Mouse (Mus musculus) MEL (cell line): ENCODE data around the gene Gtf3c6. TPM values are rescaled to one million over a fixed set of nuclear protein-coding genes. Genes with fewer than 3 reads are reported as not detected.

Experiments
- DNase-seq: peaks from one replicate; pipeline ENCODE4 v3.0.0; 2011; ENCODE audit warnings: low read depth, low spot score
- H3K27ac ChIP-seq: 2 replicates; pipeline ENCODE4 v1.5.1; 2012; ENCODE audit warnings: low read depth, mild to moderate bottlenecking, control low read depth, low read length, moderate library complexity; ENCODE audit not compliant: control insufficient read depth
- H3K27me3 ChIP-seq, 2 experiments: fragments of 150-350 bp in 1 of 2; sonication (generic) in 1 of 2; 2 replicates each; pipeline ENCODE4 v1.6.1; 2012; ENCODE audit warnings: low read length in 2 of 2, mild to moderate bottlenecking in 2 of 2, improper control_type of control experiment in 1 of 2, moderate library complexity in 1 of 2; ENCODE audit not compliant: insufficient read depth in 2 of 2, control insufficient read depth in 1 of 2
- H3K36me3 ChIP-seq, 2 experiments: 2 replicates each; pipeline ENCODE4 v1.6.1; 2012 to 2014; ENCODE audit warnings: low read length in 2 of 2, improper control_type of control experiment in 1 of 2, inconsistent platforms in 1 of 2, mild to moderate bottlenecking in 1 of 2; ENCODE audit not compliant: insufficient read depth in 2 of 2, control insufficient read depth in 1 of 2
- H3K4me1 ChIP-seq, 2 experiments: fragments of 150-350 bp in 1 of 2; sonication (generic) in 1 of 2; 2 replicates each; pipeline ENCODE4 v1.6.1; 2012; ENCODE audit warnings: low read length in 2 of 2, improper control_type of control experiment in 1 of 2, mild to moderate bottlenecking in 1 of 2; ENCODE audit not compliant: insufficient read depth in 2 of 2, control insufficient read depth in 1 of 2
- H3K4me3 ChIP-seq, 2 experiments: fragments of 150-350 bp in 1 of 2; sonication (generic) in 1 of 2; 2 replicates each; pipeline ENCODE4 v1.5.1; 2012; ENCODE audit warnings: low read depth in 2 of 2, low read length in 2 of 2, mild to moderate bottlenecking in 2 of 2, moderate library complexity in 2 of 2, control low read depth in 1 of 2, improper control_type of control experiment in 1 of 2; ENCODE audit not compliant: control insufficient read depth in 1 of 2, insufficient read depth in 1 of 2
- H3K79me2 ChIP-seq: 2 replicates; pipeline ENCODE4 v1.6.1; 2012; ENCODE audit warnings: mild to moderate bottlenecking, low read length, moderate library complexity; ENCODE audit not compliant: control insufficient read depth, poor library complexity, insufficient read depth
- H3K9ac ChIP-seq: 2 replicates; pipeline ENCODE4 v1.6.1; 2012; ENCODE audit warnings: low read depth, mild to moderate bottlenecking, control low read depth, low read length, moderate library complexity; ENCODE audit not compliant: control insufficient read depth, poor library complexity, severe bottlenecking
- H3K9me3 ChIP-seq: fragments of 150-350 bp; sonication (generic); replicated peaks from 2 replicates; pipeline ENCODE4 v1.6.1; 2012; ENCODE audit warnings: mild to moderate bottlenecking, low read length, improper control_type of control experiment, moderate library complexity; ENCODE audit not compliant: insufficient read depth
- CHD1 ChIP-seq: IDR thresholded peaks from 2 replicates; pipeline ENCODE4 v1.6.1; 2012; ENCODE audit warnings: low read depth, mild to moderate bottlenecking, inconsistent platforms, low read length, improper control_type of control experiment
- CHD2 ChIP-seq: IDR thresholded peaks from 2 replicates; pipeline ENCODE4 v1.6.1; 2011; ENCODE audit warnings: low read length, improper control_type of control experiment
- ELF1 ChIP-seq: IDR thresholded peaks from 2 replicates; pipeline ENCODE4 v1.6.1; 2014; ENCODE audit warnings: low read depth, mild to moderate bottlenecking, inconsistent platforms, low read length, improper control_type of control experiment, moderate library complexity
- ETS1 ChIP-seq: IDR thresholded peaks from 2 replicates; pipeline ENCODE4 v1.6.1; 2012; ENCODE audit warnings: low read depth, mild to moderate bottlenecking, inconsistent platforms, low read length, improper control_type of control experiment, moderate library complexity
- GABPA ChIP-seq: IDR thresholded peaks from 2 replicates; pipeline ENCODE4 v1.6.1; 2012; ENCODE audit warnings: low read depth, mild to moderate bottlenecking, inconsistent platforms, low read length, improper control_type of control experiment, moderate library complexity
- GATA1 ChIP-seq: IDR thresholded peaks from 2 replicates; pipeline ENCODE4 v1.6.1; 2011; ENCODE audit warnings: low read depth, low read length, improper control_type of control experiment
- JUND ChIP-seq: IDR thresholded peaks from 2 replicates; pipeline ENCODE4 v1.6.1; 2011; ENCODE audit warnings: low read depth, mild to moderate bottlenecking, improper control_type of control experiment, low read length
- KAT2A ChIP-seq: conservative IDR thresholded peaks from 2 replicates; pipeline ENCODE4 v1.6.1; 2012; ENCODE audit warnings: low read depth, low read length, improper control_type of control experiment, inconsistent platforms
- MAX ChIP-seq: IDR thresholded peaks from 2 replicates; pipeline ENCODE4 v1.6.1; 2011; ENCODE audit warnings: low read length, improper control_type of control experiment
- MAZ ChIP-seq: IDR thresholded peaks from 2 replicates; pipeline ENCODE4 v1.6.1; 2012; ENCODE audit warnings: low read depth, mild to moderate bottlenecking, inconsistent platforms, low read length, improper control_type of control experiment
- MEF2A ChIP-seq: IDR thresholded peaks from 2 replicates; pipeline ENCODE4 v1.6.1; 2014; ENCODE audit warnings: low read depth, mild to moderate bottlenecking, inconsistent platforms, low read length, improper control_type of control experiment; ENCODE audit not compliant: poor library complexity, insufficient replicate concordance, severe bottlenecking; ENCODE audit errors: extremely low read depth
- MYB ChIP-seq: IDR thresholded peaks from 2 replicates; pipeline ENCODE4 v1.6.1; 2011; ENCODE audit warnings: mild to moderate bottlenecking, low read depth, low read length, improper control_type of control experiment
- NRF1 ChIP-seq: IDR thresholded peaks from 2 replicates; pipeline ENCODE4 v1.6.1; 2014; ENCODE audit warnings: low read depth, mild to moderate bottlenecking, inconsistent platforms, low read length, improper control_type of control experiment, moderate library complexity; ENCODE audit not compliant: poor library complexity, insufficient read depth, severe bottlenecking
- POLR2A ChIP-seq, 2 experiments: IDR thresholded peaks; 2 replicates each; pipeline ENCODE4 v1.6.1; 2011 to 2012; ENCODE audit warnings: low read length in 2 of 2, mild to moderate bottlenecking in 2 of 2, control low read depth in 1 of 2, improper control_type of control experiment in 1 of 2, low read depth in 1 of 2, moderate library complexity in 1 of 2; ENCODE audit not compliant: control insufficient read depth in 1 of 2, insufficient read depth in 1 of 2, poor library complexity in 1 of 2
- POLR2AphosphoS5 ChIP-seq: IDR thresholded peaks from 2 replicates; pipeline ENCODE4 v1.6.1; 2012; ENCODE audit warnings: low read depth, borderline replicate concordance, mild to moderate bottlenecking, inconsistent platforms, low read length, moderate library complexity, mixed read lengths
- RCOR1 ChIP-seq: IDR thresholded peaks from 2 replicates; pipeline ENCODE4 v1.6.1; 2012; ENCODE audit warnings: low read depth, mild to moderate bottlenecking, inconsistent platforms, low read length, improper control_type of control experiment
- SIN3A ChIP-seq: IDR thresholded peaks from 2 replicates; pipeline ENCODE4 v1.6.1; 2012; ENCODE audit warnings: low read length, improper control_type of control experiment, inconsistent platforms
- TBP ChIP-seq: IDR thresholded peaks from 2 replicates; pipeline ENCODE4 v1.8.0; 2011; ENCODE audit warnings: low read depth, low read length, improper control_type of control experiment
- TCF12 ChIP-seq: IDR thresholded peaks from 2 replicates; pipeline ENCODE4 v1.6.1; 2014; ENCODE audit warnings: low read depth, mild to moderate bottlenecking, inconsistent platforms, low read length, improper control_type of control experiment, moderate library complexity
- UBTF ChIP-seq: IDR thresholded peaks from 2 replicates; pipeline ENCODE4 v1.6.1; 2012; ENCODE audit warnings: low read depth, mild to moderate bottlenecking, inconsistent platforms, low read length, improper control_type of control experiment, moderate library complexity, borderline replicate concordance; ENCODE audit not compliant: insufficient read depth
- USF2 ChIP-seq, 2 experiments: IDR thresholded peaks; 2 replicates each; pipeline ENCODE4 v1.6.1; 2011 to 2012; ENCODE audit warnings: improper control_type of control experiment in 2 of 2, low read length in 2 of 2, borderline replicate concordance in 1 of 2, inconsistent platforms in 1 of 2, low read depth in 1 of 2, mild to moderate bottlenecking in 1 of 2; ENCODE audit not compliant: insufficient read depth in 1 of 2
- ZC3H11A ChIP-seq: IDR thresholded peaks from 2 replicates; pipeline ENCODE4 v1.6.1; 2012; ENCODE audit warnings: low read depth, mild to moderate bottlenecking, inconsistent platforms, low read length, improper control_type of control experiment
- ZMIZ1 ChIP-seq: IDR thresholded peaks from 2 replicates; pipeline ENCODE4 v1.6.1; 2012; ENCODE audit warnings: low read depth, mild to moderate bottlenecking, inconsistent platforms, low read length, improper control_type of control experiment, moderate library complexity
- ZNF384 ChIP-seq: IDR thresholded peaks from 2 replicates; pipeline ENCODE4 v1.6.1; 2012; ENCODE audit warnings: low read depth, mild to moderate bottlenecking, inconsistent platforms, low read length, improper control_type of control experiment
- polyA plus RNA-seq, 2 experiments: library from polyadenylated mRNA; stranded (reverse) in 1 of 2; unstranded in 1 of 2; fragments of >175 nt in 1 of 2; fragments of >200 nt in 1 of 2; gene quantifications; 2 replicates each; pipeline versions ENCODE4 v1.2.1 to v1.2.4; 2012; ENCODE audit warnings: low replicate concordance in 2 of 2, low read depth in 1 of 2; ENCODE audit not compliant: insufficient read length in 2 of 2, insufficient read depth in 1 of 2, missing spikeins in 1 of 2
- total RNA-seq: library from RNA; depleted of rRNA; stranded (reverse); fragments of 300-350 nt; gene quantifications from 2 replicates; pipeline ENCODE4 v1.2.3, GENCODE M21; 2012

Gtf3c6 gene
- total and polyA plus RNA-seq, 3 experiments, result 42.0 to 56.6 TPM; not detected in 1

GRCm38 (mm10) chr10:40263691-40264090 is 5.8 kb upstream of the Gtf3c6 start:
- Histone ChIP-seq H3K36me3 (peaks cover 0 to 12% of the 10 kb centered on the region in 2 experiments; a peak in 2 of 4 replicates), H3K9me3 (no peaks in the 10 kb centered on the region), H3K9ac (no peak overlapping the region), H3K27ac (no peak overlapping the region; the same call in 1 of the 2 replicates), H3K79me2 (no peaks in the 10 kb centered on the region), H3K27me3 (no peaks in the 10 kb centered on the region), H3K4me1 (peaks cover 0 to 13% of the 10 kb centered on the region in 2 experiments; a peak in 2 of 4 replicates), H3K4me3 (no peak overlapping the region)
- peak; percentile 47 for DNase-seq
- TF ChIP-seq MAZ (no peak), CHD2 (no peak), MEF2A (no peak), ELF1 (no peak), ZC3H11A (no peak), GABPA (no peak), CHD1 (no peak), ETS1 (no peak), GATA1 (no peak), TBP (no peak), ZMIZ1 (no peak), POLR2A (IDR thresholded peaks at IDR 0.05; ENCODE audit: control insufficient read depth in 1 of 2, insufficient read depth in 1 of 2, low read depth in 1 of 2, low read length in 2 of 2, poor library complexity in 1 of 2) (no peak), NRF1 (no peak), MYB (no peak), RCOR1 (no peak), ZNF384 (no peak), JUND (no peak)

- Histone ChIP-seq H3K9ac (no peak overlapping the region), H3K27ac (no peak overlapping the region), H3K79me2 (peaks cover 2% of the 10 kb centered on the region; the same call in 1 of the 2 replicates), H3K4me1 (peaks cover 0 to 13% of the 10 kb centered on the region in 2 experiments; a peak in 2 of 4 replicates), H3K27me3 (no peaks in the 10 kb centered on the region), H3K4me3 (no peak overlapping the region), H3K9me3 (no peaks in the 10 kb centered on the region), H3K36me3 (peaks cover 0 to 12% of the 10 kb centered on the region in 2 experiments; a peak in 2 of 4 replicates)
- TF ChIP-seq MEF2A (no peak), POLR2AphosphoS5 (no peak), ZMIZ1 (no peak), UBTF (no peak), GABPA (no peak), MAZ (no peak), KAT2A (no peak), ZNF384 (no peak), USF2 (IDR thresholded peaks at IDR 0.05; ENCODE audit: borderline replicate concordance in 1 of 2, insufficient read depth in 1 of 2, low read depth in 1 of 2, low read length in 2 of 2) (no peak), SIN3A (no peak), TCF12 (no peak), JUND (no peak), MAX (no peak), POLR2A (IDR thresholded peaks at IDR 0.05; ENCODE audit: control insufficient read depth in 1 of 2, insufficient read depth in 1 of 2, low read depth in 1 of 2, low read length in 2 of 2, poor library complexity in 1 of 2) (no peak)
- DNase-seq, result no peak
Measured at GRCm38 (mm10) chr10:40262200-40262599, 4.3 kb upstream of the Gtf3c6 start.
